Mouse (Mus musculus): ENCODE results near the gene Pan2.

GRCm38 (mm10) chr10:128271883-128272282, 31.3 kb upstream of the Pan2 start:
- TF ChIP-seq CTCF (conservative IDR thresholded peaks at IDR 0.05 in 1 of 2, IDR thresholded peaks at IDR 0.05 in 1 of 2; ENCODE audit: low read depth in 2 of 2, low read length in 2 of 2) (peak in 1 of 2 experiments; percentile 48; a peak in 2 of 4 replicates), ZKSCAN1 (IDR thresholded peaks at IDR 0.05; ENCODE audit: borderline replicate concordance, low read depth, low read length) (no peak), SMC3 (IDR thresholded peaks at IDR 0.05; ENCODE audit: low read depth, low read length) (no peak), RAD21 (IDR thresholded peaks at IDR 0.05; ENCODE audit: low read depth, low read length) (peak; percentile 22), POLR2A (IDR thresholded peaks at IDR 0.05; ENCODE audit: low read depth, low read length) (no peak), NRF1 (IDR thresholded peaks at IDR 0.05; ENCODE audit: low read depth, low read length) (no peak), ZMIZ1 (IDR thresholded peaks at IDR 0.05; ENCODE audit: low read depth, low read length) (no peak), ZC3H11A (IDR thresholded peaks at IDR 0.05; ENCODE audit: low read depth, low read length) (no peak), POLR2AphosphoS2 (IDR thresholded peaks at IDR 0.05; ENCODE audit: low read depth, low read length) (no peak), MAZ (IDR thresholded peaks at IDR 0.05; ENCODE audit: low read depth, low read length) (no peak)

Measured in CH12.LX (cell line).